Mouse (Mus musculus) heart, adult 2 months (tissue): ENCODE measurements around the gene Irak3. TPM values are rescaled to one million over a fixed set of nuclear protein-coding genes. Genes with fewer than 3 reads are reported as not detected.

Source experiments
- DNase-seq, 2 experiments: peaks; one replicate each; pipeline ENCODE4 v3.0.0; 2021
- H3K27ac ChIP-seq: fragments of 200-600 bp; 2 replicates; pipeline ENCODE4 v1.8.1; 2022
- H3K27me3 ChIP-seq: fragments of 200-500 bp; 2 replicates; pipeline ENCODE4 v1.6.1; 2012; ENCODE audit warnings: mild to moderate bottlenecking, low read length, inconsistent platforms, mixed read lengths; ENCODE audit not compliant: control insufficient read depth, insufficient read depth
- H3K36me3 ChIP-seq: fragments of 200-500 bp; 2 replicates; pipeline ENCODE4 v1.6.1; 2012; ENCODE audit warnings: low read length, inconsistent platforms; ENCODE audit not compliant: control insufficient read depth, insufficient read depth
- H3K4me1 ChIP-seq: fragments of 200-500 bp; 2 replicates; pipeline ENCODE4 v1.6.1; 2011; ENCODE audit warnings: low read length; ENCODE audit not compliant: control insufficient read depth, insufficient read depth
- H3K4me3 ChIP-seq: fragments of 200-600 bp; 2 replicates; pipeline ENCODE4 v1.8.1; 2022
- H3K79me2 ChIP-seq: fragments of 200-500 bp; replicated peaks from 2 replicates; pipeline ENCODE4 v1.6.1; 2012; ENCODE audit warnings: mild to moderate bottlenecking, inconsistent platforms, low read length, moderate library complexity, mixed read lengths; ENCODE audit not compliant: control insufficient read depth, insufficient read depth
- H3K9ac ChIP-seq: fragments of 200-500 bp; 2 replicates; pipeline ENCODE4 v1.6.1; 2012; ENCODE audit warnings: low read depth, mild to moderate bottlenecking, control low read depth, inconsistent platforms, low read length, mixed read lengths
- CTCF ChIP-seq: fragments of 200-600 bp; IDR thresholded peaks from 2 replicates; pipeline ENCODE4 v1.8.1; 2022; ENCODE audit warnings: antibody characterized with exemption, mild to moderate bottlenecking, moderate library complexity
- EP300 ChIP-seq: fragments of 200-500 bp; IDR thresholded peaks from 2 replicates; pipeline ENCODE4 v1.6.1; 2011; ENCODE audit warnings: low read depth, low read length, control low read depth; ENCODE audit not compliant: insufficient read depth
- POLR2A ChIP-seq: fragments of 200-500 bp; IDR thresholded peaks from 2 replicates; pipeline ENCODE4 v1.6.1; 2011; ENCODE audit warnings: mild to moderate bottlenecking, low read depth, low read length, control low read depth; ENCODE audit not compliant: insufficient read depth
- WGBS: fragments of 180-500 bp; shearing (Covaris S2); methylation state at CpG from one replicate; pipeline ENCODE4 v1.1.7; 2018; 5-methylcytosine and 5-hydroxymethylcytosine counted together
- intact Hi-C: fragments of 180-260 bp; cut with DNase I; formaldehyde crosslinking; loops from one replicate; pipeline ENCODE4 v1.15.1; 2025
- long read RNA-seq: library from polyadenylated mRNA; stranded (forward); transcript quantifications from one replicate; pipeline ENCODE4 v2.0.0, GENCODE M21; 2021
- polyA plus RNA-seq: library from polyadenylated mRNA; depleted of rRNA; stranded (reverse); fragments of >200 nt; gene quantifications from 2 replicates; pipeline ENCODE4 v1.2.3, GENCODE M21; 2012; rRNA removed
- total RNA-seq, 2 experiments: library from RNA; stranded (reverse); gene quantifications; 2 replicates each; pipeline ENCODE4 v1.2.3; 2021

Irak3 gene
- total RNA-seq (1 to 10 TPM; 3.0 to 3.7 TPM), polyA plus RNA-seq (2.6 and 3.7 TPM in 2 replicates)
- long read RNA-seq, transcript Irak3-201 (12 exons, 3,097 nt): major isoform, 7 of 8 reads
- long read RNA-seq, partial matches to known transcripts: 0 of 8 reads
- long read RNA-seq, other reads (novel, unspliced or antisense): 0 of 8 reads

GRCm38 (mm10) chr10:120201961-120202402 is at the start of gene Irak3:
TSS of gene Irak3 (minus strand) at chr10:120202130.
- peak within 1 kb of the TSS; percentile 82 for H3K9ac ChIP-seq
- H3K36me3 ChIP-seq: no peaks in the 10 kb centered on the region; the same call in 1 of the 2 replicates
- peak within 1 kb of the TSS; percentile 64 for H3K4me3 ChIP-seq
- intact Hi-C loops: loop anchor here (1.0 kb wide), 1 partner anchor 19 kb away; no protein-coding TSS in a partner anchor
- peak; percentile 85 to 89 for DNase-seq
- no peaks in the 10 kb centered on the region; the same call in 1 of the 2 replicates for H3K4me1 ChIP-seq
- TF ChIP-seq POLR2A: 0 out of 2 replicates have a peak, but pooled peaks have one; percentile 20
- no peak for TF ChIP-seq EP300
- peak; percentile 100 for TF ChIP-seq CTCF
- H3K79me2 ChIP-seq: no peaks in the 10 kb centered on the region
- 2% methylated on average over 13 of the region's 13 CpGs for WGBS
- H3K27me3 ChIP-seq: no peaks in the 10 kb centered on the region
- H3K27ac ChIP-seq: peak within 1 kb of the TSS; percentile 93

GRCm38 (mm10) chr10:120250911-120251683 is 49.2 kb upstream of the Irak3 start:
- H3K79me2 ChIP-seq: no peaks in the 10 kb centered on the region
- no peak overlapping the region for H3K9ac ChIP-seq
- WGBS: 52% methylated on average over 11 of the region's 11 CpGs
- H3K27ac ChIP-seq: no peak overlapping the region
- H3K4me1 ChIP-seq: no peaks in the 10 kb centered on the region
- TF ChIP-seq CTCF (0 out of 2 replicates have a peak, but pooled peaks have one; percentile 6), POLR2A (no peak)
- no peak overlapping the region for H3K4me3 ChIP-seq
- DNase-seq: no peak
- intact Hi-C loops: loop anchor here (10.0 kb wide), 1 partner anchor 614 kb away; no protein-coding TSS in a partner anchor
- no peaks in the 10 kb centered on the region; the same call in 1 of the 2 replicates for H3K27me3 ChIP-seq
- H3K36me3 ChIP-seq: no peaks in the 10 kb centered on the region

GRCm38 (mm10) chr10:120246994-120247750 is 45.2 kb upstream of the Irak3 start:
- H3K4me3 ChIP-seq: no peak overlapping the region
- no peaks in the 10 kb centered on the region for H3K36me3 ChIP-seq
- no peaks in the 10 kb centered on the region; the same call in 1 of the 2 replicates for H3K27me3 ChIP-seq
- H3K27ac ChIP-seq: no peak overlapping the region
- no peaks in the 10 kb centered on the region for H3K4me1 ChIP-seq
- H3K9ac ChIP-seq: no peak overlapping the region
- intact Hi-C loops: loop anchor here (10.0 kb wide), 1 partner anchor 1008 kb away; no protein-coding TSS in a partner anchor
- peak; percentile 25 to 34 for DNase-seq
- H3K79me2 ChIP-seq: no peaks in the 10 kb centered on the region
- TF ChIP-seq POLR2A: no peak
- TF ChIP-seq CTCF: peak; percentile 87
- WGBS: 42% methylated on average over 9 of the region's 9 CpGs

- H3K79me2 ChIP-seq: no peaks in the 10 kb centered on the region
- no peak overlapping the region for H3K9ac ChIP-seq
- intact Hi-C loops: loop anchor here (10.0 kb wide), 1 partner anchor 1009 kb away; no protein-coding TSS in a partner anchor
- H3K27me3 ChIP-seq: no peaks in the 10 kb centered on the region
- H3K4me3 ChIP-seq: no peak overlapping the region
- TF ChIP-seq CTCF: no peak
- no peak for TF ChIP-seq POLR2A
- TF ChIP-seq EP300: no peak
- H3K4me1 ChIP-seq: no peaks in the 10 kb centered on the region
- 77% methylated on average over 5 of the region's 5 CpGs for WGBS
- no peaks in the 10 kb centered on the region for H3K36me3 ChIP-seq
- H3K27ac ChIP-seq: no peak overlapping the region
- DNase-seq: no peak
Measured at GRCm38 (mm10) chr10:120245681-120246080, 43.8 kb upstream of the Irak3 start.

GRCm38 (mm10) chr10:120242421-120242820 is 40.5 kb upstream of the Irak3 start:
- H3K27ac ChIP-seq: no peak overlapping the region
- no peaks in the 10 kb centered on the region for H3K27me3 ChIP-seq
- WGBS: 58% methylated on average over 6 of the region's 6 CpGs
- TF ChIP-seq EP300 (no peak), POLR2A (no peak), CTCF (no peak)
- no peaks in the 10 kb centered on the region for H3K4me1 ChIP-seq
- no peak for DNase-seq
- H3K4me3 ChIP-seq: no peak overlapping the region
- no peak overlapping the region for H3K9ac ChIP-seq
- H3K79me2 ChIP-seq: no peaks in the 10 kb centered on the region
- no peaks in the 10 kb centered on the region for H3K36me3 ChIP-seq
- intact Hi-C loops: loop anchor here (10.0 kb wide), 1 partner anchor 1012 kb away; no protein-coding TSS in a partner anchor
